Mouse (Mus musculus): ENCODE results near the gene Hykk.

DNA sequence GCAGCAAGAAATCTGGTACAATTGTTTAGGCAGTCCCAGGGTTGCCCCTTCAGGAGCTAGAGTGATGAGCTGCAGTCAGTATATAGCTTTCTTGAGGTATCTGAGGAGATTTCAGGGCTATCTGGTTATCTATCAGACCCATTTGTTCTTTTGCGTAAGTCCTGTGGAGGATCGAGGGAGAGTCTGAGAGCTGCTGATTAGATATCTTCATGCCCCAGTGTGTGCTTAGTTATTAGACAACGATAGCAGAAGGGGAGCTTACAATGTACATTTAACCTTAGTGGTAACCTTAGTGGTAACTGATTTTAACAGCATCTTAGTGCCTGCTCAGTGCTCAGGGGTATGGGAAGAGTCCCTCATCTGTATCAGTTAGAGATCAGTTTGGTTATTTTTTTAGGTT, 78.6 kb downstream of the Hykk start:
- no peak for TF ChIP-seq CHD2 (IDR thresholded peaks at IDR 0.05; ENCODE audit: low read depth, low read length)
- no peak for TF ChIP-seq ZNF384 (IDR thresholded peaks at IDR 0.05; ENCODE audit: low read depth, low read length)
- no peak for TF ChIP-seq HCFC1 (IDR thresholded peaks at IDR 0.05; ENCODE audit: borderline replicate concordance, insufficient read depth, low read length)
- no peak for TF ChIP-seq MAFK (IDR thresholded peaks at IDR 0.05; ENCODE audit: insufficient read depth, low read depth, low read length)

Measured in ES-E14 (cell line).